Mouse (Mus musculus): ENCODE data around the gene Iqcf6.
"Not testable (repeated sequence)": the region's sequence is repeated elsewhere in the genome, so short reads cannot be mapped to it uniquely, and the experiment has no call there.

Gene Iqcf6

DNA sequence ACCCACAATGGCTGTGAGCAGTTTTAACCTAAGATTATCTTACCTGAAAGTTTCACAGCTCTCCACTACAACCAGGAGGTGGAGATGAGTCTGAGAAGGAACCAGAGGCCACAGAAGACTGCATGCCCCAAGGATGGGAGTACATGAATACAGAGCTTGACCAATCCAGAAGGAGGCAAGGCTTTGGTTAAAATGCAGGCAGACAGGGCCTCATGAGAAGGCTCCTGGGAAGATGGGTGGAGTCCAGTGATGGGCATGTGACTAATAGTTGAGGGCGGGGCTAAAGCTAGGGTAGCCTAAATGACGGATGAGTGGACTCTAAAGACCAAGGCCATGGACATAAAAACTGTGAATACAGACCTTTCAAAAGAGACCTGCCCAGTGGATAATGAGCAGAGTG is at the start of gene Iqcf6:
Iqcf6 (plus strand) TSS at position 301 of the 400 bp plus-strand sequence.
- DNase-seq (ENCODE audit: low spot score) = no peak

DNA sequence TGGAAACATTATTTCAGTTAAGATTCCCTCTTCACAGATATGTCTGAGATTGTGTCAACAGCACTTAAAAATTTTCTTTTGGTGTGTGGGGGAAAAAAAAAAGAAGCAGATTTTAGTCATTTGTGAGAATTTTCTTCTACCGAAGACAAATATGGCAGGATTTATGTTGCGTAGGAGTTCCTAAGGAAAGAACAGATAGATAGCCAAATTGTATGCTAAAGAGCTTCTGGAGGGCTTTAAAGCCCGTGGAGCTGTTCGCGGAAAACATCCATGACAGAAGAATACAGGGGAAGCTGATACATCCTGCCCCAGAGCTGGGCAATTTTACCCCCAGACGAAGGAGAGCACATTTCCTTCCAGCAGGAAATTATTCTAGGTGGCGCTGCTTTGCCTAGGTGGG is 46.4 kb upstream of the Iqcf6 start:
- no peak for DNase-seq (ENCODE audit: low spot score)

DNA sequence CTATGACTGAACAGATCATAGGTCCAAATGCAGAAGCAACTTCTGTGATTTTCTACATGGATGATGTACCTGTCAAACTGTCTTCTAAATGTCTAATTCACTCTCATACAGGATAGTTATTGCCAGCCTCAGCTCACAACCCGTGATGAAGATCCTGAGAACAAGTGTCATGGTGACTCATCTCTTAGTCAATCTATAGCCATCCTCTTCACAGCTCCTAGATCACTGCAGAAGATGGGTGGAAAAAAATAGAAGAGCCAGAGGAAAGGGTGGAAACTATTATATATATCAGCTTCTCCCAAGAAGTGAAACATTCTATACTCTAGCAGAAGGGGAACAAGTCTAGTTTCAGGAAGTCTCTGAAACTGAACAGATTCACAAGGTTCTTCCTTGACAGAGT is 43.8 kb upstream of the Iqcf6 start:
- no peak for DNase-seq (ENCODE audit: low spot score)

DNA sequence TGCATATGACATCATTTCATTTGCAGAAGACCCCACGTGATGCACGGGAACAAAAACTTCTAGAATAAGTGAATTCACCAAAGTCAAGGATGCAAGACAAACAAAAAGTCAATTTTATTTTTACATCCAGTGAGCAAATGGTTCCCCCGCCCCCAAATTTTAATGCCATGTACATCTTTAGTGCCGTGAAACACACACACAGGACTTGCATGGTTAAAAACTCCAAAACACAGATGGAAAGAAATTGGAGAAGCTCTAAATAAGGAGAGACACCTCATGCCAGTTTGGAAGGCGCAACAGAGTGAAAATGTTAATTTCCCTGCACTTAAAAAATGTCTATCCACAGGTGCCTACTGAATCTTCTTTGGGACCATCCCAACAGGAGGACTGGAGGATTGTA is 34.2 kb upstream of the Iqcf6 start:
- no peak for DNase-seq (ENCODE audit: low spot score)

DNA sequence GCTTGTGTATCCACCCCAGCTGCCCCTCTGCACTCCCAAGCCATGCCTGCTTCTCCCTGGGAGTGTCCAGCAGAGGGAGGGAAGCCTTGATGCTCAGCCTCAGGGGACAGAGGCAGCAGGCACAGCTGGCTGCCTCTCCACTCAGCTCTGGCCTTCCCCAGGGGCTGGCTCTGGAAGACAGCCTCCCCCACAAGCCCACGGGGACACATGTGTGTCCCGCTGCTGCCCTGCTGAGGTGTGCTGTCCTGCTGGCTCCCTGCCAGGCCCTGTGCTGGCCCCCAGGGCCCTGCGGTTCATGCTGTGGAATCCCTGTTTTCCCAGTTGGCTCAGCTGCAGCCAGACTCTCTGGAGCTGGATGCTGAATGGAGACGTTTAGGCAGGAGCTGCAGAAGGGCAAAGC is 31.0 kb upstream of the Iqcf6 start:
- not testable (repeated sequence) for DNase-seq (ENCODE audit: low spot score)

DNA sequence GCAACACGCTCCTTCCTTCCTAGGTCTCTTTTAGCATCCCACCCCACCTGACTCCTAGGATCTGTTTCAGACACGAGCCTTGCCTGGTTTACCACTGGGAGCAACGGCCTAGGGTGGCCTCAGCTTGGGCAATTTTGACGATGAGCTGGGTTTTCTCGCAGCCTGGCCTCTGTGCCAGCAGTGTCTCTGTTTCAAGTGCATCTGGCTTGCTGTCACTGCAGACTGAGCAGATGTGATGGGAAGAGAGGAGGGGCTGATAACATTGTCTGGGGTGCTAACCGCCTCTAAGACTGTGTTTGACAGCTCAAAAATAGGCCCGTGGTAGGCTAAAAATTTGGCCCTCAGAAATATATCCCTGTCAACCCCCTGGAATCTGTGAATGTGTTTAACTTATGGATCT is 30.5 kb upstream of the Iqcf6 start:
- no peak for DNase-seq (ENCODE audit: low spot score)

DNA sequence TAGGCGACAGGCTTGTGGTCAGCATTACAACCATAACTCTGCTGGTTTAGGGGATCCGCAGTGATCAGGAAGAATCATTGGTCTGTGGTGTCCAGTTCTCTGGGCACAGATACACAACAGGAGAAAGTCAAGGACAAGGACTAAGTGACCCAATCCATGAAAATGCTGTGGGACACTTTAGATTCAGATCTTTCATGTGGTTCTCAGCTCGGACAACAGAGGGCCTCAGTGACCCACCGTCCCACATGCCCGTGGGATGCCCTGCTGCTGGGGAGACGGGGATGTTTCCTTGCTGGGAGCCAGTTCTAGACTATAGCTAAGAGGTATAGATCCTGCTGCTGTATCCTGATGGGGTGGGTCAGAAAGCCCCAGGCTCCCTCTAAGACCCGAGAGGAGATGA is 27.9 kb upstream of the Iqcf6 start:
- DNase-seq (ENCODE audit: low spot score) = no peak

DNA sequence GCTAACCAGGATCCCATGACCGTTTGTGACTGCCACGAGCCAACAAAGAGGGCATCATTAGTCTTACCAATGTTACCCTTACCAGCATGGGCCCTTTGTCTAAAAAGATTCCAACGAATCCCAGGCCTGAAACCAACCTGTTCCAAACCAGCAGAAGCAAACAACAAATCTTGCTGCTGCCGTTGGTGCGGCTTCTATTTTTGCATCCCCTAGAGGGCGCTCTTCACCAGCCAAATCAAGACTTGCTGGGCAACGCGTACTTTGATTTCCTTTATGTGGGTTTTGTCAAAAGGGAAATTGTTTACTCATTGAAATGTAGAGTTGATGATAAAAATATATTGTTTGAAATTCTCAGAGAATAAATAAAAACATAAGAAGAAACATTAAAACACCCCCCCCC is 25.8 kb upstream of the Iqcf6 start:
- DNase-seq (ENCODE audit: low spot score) = no peak

DNA sequence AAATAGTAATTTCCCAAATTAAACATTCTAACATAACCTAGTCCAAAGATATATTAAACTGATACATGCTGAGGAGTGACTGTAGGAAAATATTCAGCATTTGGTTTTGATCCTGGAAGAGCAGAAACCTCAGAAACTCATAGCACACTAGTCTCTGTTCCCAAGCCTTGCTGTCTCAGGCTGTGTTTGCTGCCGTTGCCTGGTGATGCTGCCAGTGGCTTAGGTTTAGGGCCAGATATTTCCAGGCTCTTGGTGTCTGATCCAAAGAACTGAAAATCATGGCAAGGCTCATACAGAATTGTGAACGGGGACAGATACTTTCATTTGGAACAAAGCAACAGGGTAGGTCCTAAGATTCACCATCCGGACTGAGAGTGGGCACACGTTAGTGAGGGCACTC is 15.7 kb upstream of the Iqcf6 start:
- DNase-seq (ENCODE audit: low spot score) = no peak

DNA sequence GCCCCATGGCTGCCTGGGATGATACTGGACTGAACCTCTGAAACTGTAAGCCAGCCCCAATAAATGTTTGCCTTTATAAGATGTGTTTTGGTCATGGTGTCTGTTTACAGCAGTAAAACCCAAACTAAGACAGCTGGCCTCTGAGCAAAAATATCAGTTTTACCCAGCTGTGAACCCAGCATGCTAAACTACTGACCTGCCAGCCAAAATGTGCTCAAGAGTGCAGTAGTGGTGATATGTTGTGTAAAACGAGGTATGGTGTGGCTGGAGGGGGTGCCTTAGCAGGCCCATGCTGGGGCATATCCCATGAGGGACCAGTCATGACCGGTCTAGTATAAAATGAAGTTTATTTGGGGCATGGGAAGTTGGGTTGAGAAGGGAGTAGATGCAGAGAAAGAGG is 12.4 kb upstream of the Iqcf6 start:
- DNase-seq (ENCODE audit: low spot score) = no peak

DNA sequence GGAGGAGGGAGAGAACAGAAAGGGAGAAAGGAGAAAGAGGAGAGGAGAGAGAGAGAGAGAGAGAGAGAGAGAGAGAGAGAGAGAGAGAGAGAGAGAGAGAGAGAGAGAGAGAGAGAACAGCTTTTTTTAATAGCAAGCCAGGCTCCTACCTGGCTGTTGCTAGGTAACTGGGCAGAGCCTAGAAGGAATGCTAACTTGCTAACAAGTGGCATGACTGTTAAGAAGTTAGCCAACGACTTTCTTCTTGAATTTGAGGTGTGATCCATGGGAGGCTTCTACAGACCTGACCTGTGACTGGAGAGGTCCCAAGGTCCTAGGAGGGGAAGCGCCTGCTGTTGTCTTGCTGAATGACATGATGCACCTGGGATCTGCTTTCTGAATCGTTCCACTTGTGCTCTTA is 11.8 kb upstream of the Iqcf6 start:
- DNase-seq (ENCODE audit: low spot score) = no peak

DNA sequence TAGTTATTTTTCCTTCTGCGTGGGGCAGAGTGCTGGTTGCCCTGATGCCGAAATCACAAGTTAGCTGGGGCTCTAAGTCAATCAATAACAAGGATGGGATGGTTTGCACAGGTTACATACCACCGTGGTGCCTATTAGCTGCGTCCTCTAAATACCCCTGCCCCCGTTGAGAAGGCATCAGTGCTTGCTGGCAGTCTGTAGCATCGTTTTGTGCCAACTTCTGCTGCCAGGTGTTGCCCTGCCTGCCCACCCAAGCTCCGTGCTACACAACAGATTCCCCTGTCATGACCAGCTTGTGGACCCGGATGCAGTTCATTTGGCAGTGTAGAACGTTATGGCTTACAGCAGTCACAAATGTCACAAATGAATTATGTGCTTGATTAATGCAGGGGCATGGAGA is 10.1 kb upstream of the Iqcf6 start:
- DNase-seq (ENCODE audit: low spot score) = no peak

DNA sequence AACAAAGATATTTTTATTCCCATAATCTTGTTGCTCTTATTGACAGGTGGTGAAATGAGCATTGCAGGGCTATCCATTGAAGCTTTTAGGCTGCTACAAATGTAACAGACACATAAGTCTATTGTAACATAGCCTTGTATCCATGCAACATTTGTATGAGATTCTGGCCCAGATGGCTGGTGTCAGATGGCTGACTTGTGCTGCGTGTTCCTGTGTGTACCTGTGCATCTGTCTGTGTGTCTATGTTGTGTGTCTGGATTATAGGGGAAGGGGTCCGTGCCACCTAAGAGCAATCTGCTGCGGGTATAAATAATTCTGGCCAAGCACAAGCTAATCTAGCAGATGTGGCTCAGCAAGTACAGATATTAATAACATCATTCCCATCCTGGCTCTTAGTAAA is 8.9 kb upstream of the Iqcf6 start:
- no peak for DNase-seq (ENCODE audit: low spot score)

DNA sequence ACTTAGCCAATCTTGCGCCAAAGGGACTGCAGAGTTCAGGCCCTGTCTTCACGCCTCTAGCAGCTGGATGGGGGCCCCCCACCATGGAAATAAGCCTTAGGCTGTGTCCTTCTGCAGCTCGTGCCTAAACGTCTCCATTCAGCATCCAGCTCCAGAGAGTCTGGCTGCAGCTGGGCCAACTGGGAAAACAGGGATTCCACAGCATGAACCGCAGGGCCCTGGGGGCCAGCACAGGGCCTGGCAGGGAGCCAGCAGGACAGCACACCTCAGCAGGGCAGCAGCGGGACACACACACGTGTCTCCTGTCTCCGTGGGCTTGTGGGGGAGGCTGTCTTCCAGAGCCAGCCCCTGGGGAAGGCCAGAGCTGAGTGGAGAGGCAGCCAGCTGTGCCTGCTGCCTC is 1.4 kb downstream of the Iqcf6 start:
- not testable (repeated sequence) for DNase-seq (ENCODE audit: low spot score)

DNA sequence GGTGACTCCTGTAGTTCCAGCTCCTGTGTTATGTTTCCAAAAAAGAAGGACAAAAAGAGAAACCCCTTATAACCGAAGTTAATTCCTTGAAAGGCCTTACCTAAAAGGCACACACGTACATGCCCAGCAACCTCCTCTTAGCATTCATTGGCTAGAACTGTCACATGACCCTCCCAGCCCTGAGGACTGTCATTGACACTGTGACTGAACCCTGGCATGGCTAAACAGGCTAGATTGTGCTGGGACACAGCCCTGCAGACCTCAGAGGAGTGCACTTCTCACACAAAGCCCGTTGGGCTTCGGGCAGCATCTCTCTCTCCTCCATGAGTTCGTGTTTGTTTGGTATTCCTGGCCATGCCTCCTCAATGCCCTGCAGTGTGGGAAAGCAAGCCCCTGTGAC is 5.8 kb downstream of the Iqcf6 start:
- DNase-seq (ENCODE audit: low spot score) = no peak

DNA sequence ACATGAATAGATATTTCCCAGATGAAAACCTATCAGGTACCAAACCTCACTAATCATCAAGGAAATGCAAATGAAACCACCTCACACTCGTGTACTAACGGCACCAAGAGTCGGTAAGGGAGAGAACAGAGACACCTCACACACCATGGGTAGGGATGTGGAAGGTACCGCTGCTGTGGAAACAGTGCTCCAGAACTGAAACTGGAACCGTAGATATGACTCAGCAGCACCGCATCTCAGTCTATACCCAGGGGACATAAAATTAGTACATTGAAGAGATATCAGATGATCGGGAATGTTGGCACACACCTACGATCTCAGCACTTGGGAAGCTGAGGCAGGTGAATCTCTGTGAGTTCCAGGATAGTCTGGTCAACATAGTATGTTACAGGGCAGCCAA is 11.8 kb downstream of the Iqcf6 start:
- DNase-seq (ENCODE audit: low spot score) = no peak

DNA sequence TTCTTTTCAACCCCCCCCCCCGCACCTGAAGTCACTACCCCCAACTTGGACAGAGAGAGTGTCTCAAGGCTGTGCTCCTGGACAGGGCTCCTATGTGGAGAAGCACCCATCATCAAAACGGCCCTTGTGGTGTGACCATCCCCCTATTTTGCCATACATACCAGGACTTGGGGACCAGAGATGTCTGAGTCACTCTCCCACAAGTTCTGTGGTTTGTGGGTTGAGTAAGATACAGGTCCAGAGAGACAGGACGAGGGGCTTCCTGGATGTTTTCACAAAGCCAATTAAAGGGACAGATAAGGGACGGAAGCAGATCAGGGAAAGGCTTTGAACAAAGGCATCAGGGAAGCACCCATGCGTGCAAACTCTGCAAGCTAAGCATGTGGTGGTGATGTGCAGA is 15.0 kb downstream of the Iqcf6 start:
- DNase-seq (ENCODE audit: low spot score) = no peak

DNA sequence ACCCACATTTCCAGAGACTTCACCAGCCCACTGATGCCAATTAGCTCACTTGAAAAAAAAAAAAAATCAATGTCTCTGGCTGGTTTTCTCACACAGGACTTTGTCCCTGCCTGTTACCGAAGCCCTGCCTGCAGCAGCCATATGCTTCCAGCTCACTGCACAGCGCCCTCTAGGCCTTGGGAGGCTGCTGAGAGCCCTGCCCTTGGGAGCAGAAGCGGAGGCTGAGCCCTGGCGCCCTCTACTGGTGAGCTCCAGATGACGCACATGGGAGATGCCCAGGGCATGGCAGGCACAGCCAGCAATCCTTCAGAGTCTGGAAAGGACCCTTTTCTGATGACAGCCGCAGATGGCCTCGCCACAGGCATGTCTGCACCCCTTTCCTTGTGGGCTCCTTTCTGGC is 16.7 kb downstream of the Iqcf6 start:
- no peak for DNase-seq (ENCODE audit: low spot score)

DNA sequence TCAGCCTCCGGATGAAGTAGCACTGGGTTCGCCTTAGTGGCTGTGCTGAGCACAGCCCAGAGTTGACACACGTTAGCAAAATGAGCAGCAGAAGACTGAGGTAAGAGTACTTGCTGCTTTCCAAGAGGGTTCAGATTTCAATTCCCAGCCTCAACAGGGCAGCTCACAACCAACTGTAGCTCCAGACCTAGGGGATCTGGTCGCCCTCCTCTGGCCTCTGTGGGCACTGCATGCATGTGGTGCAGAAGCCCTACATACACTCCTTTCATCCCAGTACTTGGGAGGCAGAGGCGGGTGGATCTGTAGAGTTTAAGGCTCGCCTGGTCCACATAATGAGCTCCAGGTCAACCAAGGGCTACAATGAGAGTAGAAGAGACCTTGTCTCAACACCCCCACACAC is 17.4 kb downstream of the Iqcf6 start:
- no peak for DNase-seq (ENCODE audit: low spot score)

DNA sequence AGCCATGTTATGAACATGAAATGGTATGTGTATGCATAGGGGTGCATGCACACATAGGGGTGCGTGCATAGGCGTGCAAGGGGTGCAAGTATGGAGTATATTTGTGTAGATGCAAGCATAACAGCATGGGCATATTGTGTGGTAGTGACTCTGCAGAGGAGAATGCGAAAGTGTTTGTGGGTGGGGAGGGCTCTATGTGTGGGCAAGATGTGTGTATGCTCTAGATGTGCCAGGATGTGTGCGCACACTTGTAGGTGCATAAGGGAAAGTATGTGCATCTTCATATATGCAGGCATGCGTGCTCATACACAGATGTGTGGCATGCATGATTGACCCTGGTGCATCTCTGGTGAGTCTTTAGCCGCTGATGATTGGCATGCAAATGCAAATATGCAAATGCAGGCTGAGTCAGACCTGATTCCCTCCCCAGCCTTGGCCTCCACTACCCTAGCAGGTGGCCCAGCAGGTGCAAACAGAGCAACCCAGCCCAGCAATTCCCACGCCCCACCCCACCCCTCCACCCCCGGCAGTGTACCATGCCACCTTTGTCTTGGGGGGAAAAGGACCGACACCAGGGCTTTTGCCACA is 19.4 kb downstream of the Iqcf6 start:
- DNase-seq (ENCODE audit: low spot score) = no peak

DNA sequence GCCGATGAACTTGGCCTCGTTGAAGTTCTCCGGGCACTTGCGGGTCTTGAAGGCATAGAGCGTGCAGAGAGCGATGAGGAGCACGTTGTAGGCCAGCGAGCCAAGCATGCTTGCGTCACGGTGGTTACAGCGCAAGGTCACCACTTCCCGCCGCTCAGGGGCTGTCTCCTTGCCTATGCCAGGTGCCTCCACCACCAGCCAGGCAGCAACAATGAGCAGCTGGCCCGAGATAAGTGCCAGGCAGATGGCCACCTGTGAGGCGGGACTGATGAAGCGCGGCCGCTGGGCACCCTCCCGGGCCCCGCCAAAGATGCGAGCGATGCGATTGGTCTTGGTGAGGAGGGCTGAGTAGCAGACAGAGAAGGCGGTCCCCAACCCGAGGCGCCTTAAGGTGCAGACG is 20.8 kb downstream of the Iqcf6 start:
- DNase-seq (ENCODE audit: low spot score) = no peak

DNA sequence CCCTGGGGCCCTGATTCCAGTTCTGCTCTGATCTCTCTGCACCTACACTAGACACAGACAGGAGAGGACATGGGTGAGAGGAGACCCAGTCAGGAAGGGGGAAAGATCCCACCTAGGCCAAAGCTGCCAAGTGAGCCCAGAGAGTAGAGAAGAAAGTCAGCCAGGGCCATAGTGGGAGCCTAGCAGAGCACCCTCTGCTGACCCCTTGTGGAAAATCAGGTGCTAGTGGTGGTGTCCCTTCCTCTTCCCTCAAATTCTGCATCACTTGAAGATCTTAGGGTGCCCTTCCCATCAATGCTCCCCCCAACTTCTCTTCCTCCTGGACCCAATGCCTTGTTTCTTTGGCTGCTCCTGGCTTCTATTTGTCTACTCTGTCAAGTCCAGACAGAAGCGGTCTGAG is 26.3 kb downstream of the Iqcf6 start:
- DNase-seq (ENCODE audit: low spot score) = no peak

DNA sequence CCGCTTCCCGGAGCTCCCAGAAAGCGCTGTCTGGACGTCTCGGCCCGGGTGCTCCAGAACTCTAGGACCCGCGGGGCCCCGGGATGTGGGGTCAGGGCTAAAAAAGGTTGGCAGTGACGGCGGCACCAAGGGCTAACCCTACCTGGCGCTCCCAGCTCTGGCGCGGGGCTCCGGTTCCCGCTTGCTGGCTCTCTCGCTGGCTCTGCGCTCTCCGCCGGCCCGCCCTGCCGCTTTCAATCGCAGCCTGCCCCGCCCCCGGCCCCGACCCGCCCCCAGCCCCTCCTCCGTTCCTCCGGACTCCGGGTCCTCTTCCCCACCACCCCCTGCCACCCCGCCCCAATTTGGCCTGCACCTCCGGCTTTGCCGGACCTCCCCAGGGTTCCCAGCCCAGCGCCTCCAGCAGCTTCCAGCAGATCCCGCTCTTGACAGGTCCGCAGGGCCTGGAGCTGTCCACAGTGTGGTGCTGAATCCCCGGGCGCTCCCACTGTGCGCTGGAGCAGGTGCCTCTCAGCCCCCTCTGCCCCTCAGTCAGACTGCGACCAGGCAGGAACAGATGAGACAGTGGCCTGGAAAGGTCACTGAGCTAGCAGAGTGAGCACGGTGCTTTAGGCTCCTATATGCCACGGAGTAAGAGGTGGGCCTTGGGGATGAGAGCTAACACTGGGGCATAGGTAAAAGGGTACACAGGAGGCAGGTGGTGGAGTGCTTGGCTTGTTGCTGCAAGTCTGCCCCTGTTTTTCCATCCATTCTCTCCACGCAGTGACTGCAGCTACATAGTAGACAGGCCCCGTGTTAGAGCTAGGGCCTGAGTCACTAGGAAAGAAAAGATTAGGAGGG is 29.7 kb downstream of the Iqcf6 start, which contains the start of gene Grm2:
Grm2 (minus strand) TSS at position 199 of the 837 bp plus-strand sequence.
- DNase-seq (ENCODE audit: low spot score) = peak; percentile 39

DNA sequence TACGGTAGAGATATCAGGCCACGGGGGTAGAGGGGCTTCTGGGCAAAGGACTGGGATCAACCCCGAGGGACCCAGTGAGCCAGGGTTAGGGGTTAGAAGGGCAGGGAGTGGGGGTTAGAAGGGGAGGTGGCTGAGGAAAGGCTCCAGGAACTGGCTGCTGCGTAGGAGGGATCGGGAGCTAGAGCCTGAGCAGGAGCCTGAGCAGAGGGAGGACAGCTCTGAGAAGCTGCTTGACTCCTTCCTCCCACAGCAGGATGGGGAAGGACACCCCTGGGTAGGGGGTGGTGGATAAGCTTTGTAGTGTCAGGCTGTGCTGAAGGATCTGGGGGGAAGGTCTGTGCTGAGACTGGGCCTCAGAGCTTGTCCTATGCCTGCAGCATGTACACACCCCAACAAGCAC is 30.4 kb downstream of the Iqcf6 start:
- DNase-seq (ENCODE audit: low spot score) = no peak

Measured in urinary bladder, postnatal 10 days (tissue).